Mouse (Mus musculus) skeletal muscle tissue, postnatal 0 days (tissue): ENCODE results near the gene Vmn1r206. TPM values are rescaled to one million over a fixed set of nuclear protein-coding genes. Genes with fewer than 3 reads are reported as not detected.

ENCODE experiments used
- polyA plus RNA-seq: library from polyadenylated mRNA; unstranded; fragments of >200 nt; fragmentation: Nextera tagmentation; extraction: Ambion mirVana; gene quantifications from 2 replicates; pipeline ENCODE4 v1.2.1, GENCODE M21; 2015

The Vmn1r206 gene
- polyA plus RNA-seq, result not detected in 2 replicates

GRCm38 (mm10) chr13:22624151-22624550 is at the start of gene Vmn1r206:
TSS of gene Vmn1r206 (minus strand) at chr13:22624251.

GRCm38 (mm10) chr13:22592900-22593299 is 31.2 kb downstream of the Vmn1r206 start, which contains the start of gene Vmn1r205:
TSS of gene Vmn1r205 (minus strand) at chr13:22593000.

Other genes with a start within 250 kb of the Vmn1r206 start
- gene Vmn1r199, start 244.4 kb downstream of the Vmn1r206 start, polyA plus RNA-seq, result not detected in 2 replicates
- not detected in 2 replicates for gene Vmn1r200, start 233.9 kb downstream of the Vmn1r206 start, polyA plus RNA-seq
- gene Vmn1r201, start 152.3 kb downstream of the Vmn1r206 start, polyA plus RNA-seq, result not detected in 2 replicates
- not detected in 2 replicates for gene Vmn1r202, start 118.9 kb downstream of the Vmn1r206 start, polyA plus RNA-seq
- gene Vmn1r203, start 106.1 kb downstream of the Vmn1r206 start, polyA plus RNA-seq, result not detected in 2 replicates
- gene Vmn1r204, start 71.1 kb downstream of the Vmn1r206 start, polyA plus RNA-seq, result not detected in 2 replicates
- gene Vmn1r205, start 31.3 kb downstream of the Vmn1r206 start, polyA plus RNA-seq, result not detected in 2 replicates
- gene Vmn1r207-ps, start 105.4 kb upstream of the Vmn1r206 start, polyA plus RNA-seq, result not detected in 2 replicates
- not detected in 2 replicates for gene Vmn1r208, start 153.1 kb upstream of the Vmn1r206 start, polyA plus RNA-seq
- gene Vmn1r209, start 185.4 kb upstream of the Vmn1r206 start, polyA plus RNA-seq, result not detected in 2 replicates
- not detected in 2 replicates for gene Vmn1r210, start 207.1 kb upstream of the Vmn1r206 start, polyA plus RNA-seq
- gene Vmn1r211, start 233.3 kb upstream of the Vmn1r206 start, polyA plus RNA-seq, result not detected in 2 replicates